Mouse (Mus musculus): ENCODE data around the gene Agtpbp1. TPM values are rescaled to one million over a fixed set of nuclear protein-coding genes. Genes with fewer than 3 reads are reported as not detected.

The Agtpbp1 gene
- polyA plus RNA-seq, 1 experiment, result 103 TPM

- H3K4me1 ChIP-seq (ENCODE audit: control insufficient read depth, insufficient read depth, low read length), result peaks cover 16% of the 10 kb centered on the region; the same call in 1 of the 2 replicates
- H3K27ac ChIP-seq (ENCODE audit: insufficient read depth, low read length), result peak overlapping the region; percentile 78
- peak overlapping the region; percentile 90 for H3K4me3 ChIP-seq (replicated peaks; ENCODE audit: insufficient read depth, low read depth, low read length)
- TF ChIP-seq CTCF (IDR thresholded peaks at IDR 0.05; ENCODE audit: borderline replicate concordance, insufficient read depth, low read depth, low read length), result no peak
- TF ChIP-seq POLR2A (IDR thresholded peaks at IDR 0.05; ENCODE audit: borderline replicate concordance, insufficient read depth, low read length), result 0 out of 2 replicates have a peak, but pooled peaks have one; percentile 12
- WGBS, result under 1% methylated on average over 45 of the region's 45 CpGs
- H3K27me3 ChIP-seq (ENCODE audit: control insufficient read depth, insufficient read depth, low read length), result no peaks in the 10 kb centered on the region
- DNase-seq, result peak; percentile 75 to 78
These were observed 28.4 kb downstream of the Agtpbp1 start for GRCm38 (mm10) chr13:59556670-59557069.

GRCm38 (mm10) chr13:59555613-59556192 is 29.3 kb downstream of the Agtpbp1 start:
- TF ChIP-seq POLR2A (IDR thresholded peaks at IDR 0.05; ENCODE audit: borderline replicate concordance, insufficient read depth, low read length) (no peak), CTCF (IDR thresholded peaks at IDR 0.05; ENCODE audit: borderline replicate concordance, insufficient read depth, low read depth, low read length) (no peak)
- Histone ChIP-seq H3K27ac (ENCODE audit: insufficient read depth, low read length) (peak overlapping the region; percentile 89; the same call in 1 of the 2 replicates), H3K27me3 (ENCODE audit: control insufficient read depth, insufficient read depth, low read length) (no peaks in the 10 kb centered on the region), H3K4me1 (ENCODE audit: control insufficient read depth, insufficient read depth, low read length) (peaks cover 23% of the 10 kb centered on the region; the same call in 1 of the 2 replicates), H3K4me3 (replicated peaks; ENCODE audit: insufficient read depth, low read depth, low read length) (peak overlapping the region; percentile 90)
- DNase-seq, result peak; percentile 46 to 47
- 24% methylated on average over 8 of the region's 8 CpGs for WGBS

GRCm38 (mm10) chr13:59554772-59555505 is 30.1 kb downstream of the Agtpbp1 start:
- DNase-seq, result peak; percentile 77 to 78
- Histone ChIP-seq H3K27ac (ENCODE audit: insufficient read depth, low read length) (peak overlapping the region; percentile 89), H3K27me3 (ENCODE audit: control insufficient read depth, insufficient read depth, low read length) (no peaks in the 10 kb centered on the region), H3K4me1 (ENCODE audit: control insufficient read depth, insufficient read depth, low read length) (peaks cover 29% of the 10 kb centered on the region; the same call in 1 of the 2 replicates), H3K4me3 (replicated peaks; ENCODE audit: insufficient read depth, low read depth, low read length) (peak overlapping the region; percentile 90)
- TF ChIP-seq POLR2A (IDR thresholded peaks at IDR 0.05; ENCODE audit: borderline replicate concordance, insufficient read depth, low read length) (no peak), CTCF (IDR thresholded peaks at IDR 0.05; ENCODE audit: borderline replicate concordance, insufficient read depth, low read depth, low read length) (no peak)
- WGBS, result 10% methylated on average over 17 of the region's 17 CpGs

GRCm38 (mm10) chr13:59552751-59553150 is 32.3 kb downstream of the Agtpbp1 start:
- no peak overlapping the region for H3K4me3 ChIP-seq (replicated peaks; ENCODE audit: insufficient read depth, low read depth, low read length)
- no peaks in the 10 kb centered on the region for H3K27me3 ChIP-seq (ENCODE audit: control insufficient read depth, insufficient read depth, low read length)
- peaks cover 34% of the 10 kb centered on the region for H3K4me1 ChIP-seq (ENCODE audit: control insufficient read depth, insufficient read depth, low read length)
- peak; percentile 82 to 89 for DNase-seq
- no peak overlapping the region for H3K27ac ChIP-seq (ENCODE audit: insufficient read depth, low read length)
- 13% methylated on average over 2 of the region's 2 CpGs for WGBS
- no peak for TF ChIP-seq POLR2A (IDR thresholded peaks at IDR 0.05; ENCODE audit: borderline replicate concordance, insufficient read depth, low read length)
- no peak for TF ChIP-seq CTCF (IDR thresholded peaks at IDR 0.05; ENCODE audit: borderline replicate concordance, insufficient read depth, low read depth, low read length)

GRCm38 (mm10) chr13:59552286-59552685 is 32.7 kb downstream of the Agtpbp1 start:
- WGBS, result 37% methylated on average over 5 of the region's 5 CpGs

GRCm38 (mm10) chr13:59549318-59549798 is 35.7 kb downstream of the Agtpbp1 start:
- no peak overlapping the region for H3K27ac ChIP-seq (ENCODE audit: insufficient read depth, low read length)
- TF ChIP-seq POLR2A (IDR thresholded peaks at IDR 0.05; ENCODE audit: borderline replicate concordance, insufficient read depth, low read length) (no peak), CTCF (IDR thresholded peaks at IDR 0.05; ENCODE audit: borderline replicate concordance, insufficient read depth, low read depth, low read length) (no peak)
- peaks cover 51% of the 10 kb centered on the region for H3K4me1 ChIP-seq (ENCODE audit: control insufficient read depth, insufficient read depth, low read length)
- H3K4me3 ChIP-seq (replicated peaks; ENCODE audit: insufficient read depth, low read depth, low read length), result no peak overlapping the region
- 64% methylated on average over 1 of the region's 1 CpGs for WGBS
- H3K27me3 ChIP-seq (ENCODE audit: control insufficient read depth, insufficient read depth, low read length), result no peaks in the 10 kb centered on the region
- DNase-seq, result no peak

More at GRCm38 (mm10) chr13:59552286-59552685, 32.7 kb downstream of the Agtpbp1 start:
- Histone ChIP-seq H3K27me3 (ENCODE audit: control insufficient read depth, insufficient read depth, low read length) (no peaks in the 10 kb centered on the region), H3K27ac (ENCODE audit: insufficient read depth, low read length) (peak overlapping the region; percentile 59), H3K4me3 (replicated peaks; ENCODE audit: insufficient read depth, low read depth, low read length) (no peak overlapping the region), H3K4me1 (ENCODE audit: control insufficient read depth, insufficient read depth, low read length) (peaks cover 39% of the 10 kb centered on the region)
- TF ChIP-seq CTCF (IDR thresholded peaks at IDR 0.05; ENCODE audit: borderline replicate concordance, insufficient read depth, low read depth, low read length) (no peak), POLR2A (IDR thresholded peaks at IDR 0.05; ENCODE audit: borderline replicate concordance, insufficient read depth, low read length) (no peak)
- peak; percentile 34 to 47 for DNase-seq

GRCm38 (mm10) chr13:59547716-59548115 is 37.3 kb downstream of the Agtpbp1 start:
- no peaks in the 10 kb centered on the region for H3K27me3 ChIP-seq (ENCODE audit: control insufficient read depth, insufficient read depth, low read length)
- H3K27ac ChIP-seq (ENCODE audit: insufficient read depth, low read length), result no peak overlapping the region
- peaks cover 45% of the 10 kb centered on the region for H3K4me1 ChIP-seq (ENCODE audit: control insufficient read depth, insufficient read depth, low read length)
- DNase-seq, result no peak
- H3K4me3 ChIP-seq (replicated peaks; ENCODE audit: insufficient read depth, low read depth, low read length), result no peak overlapping the region
- no peak for TF ChIP-seq CTCF (IDR thresholded peaks at IDR 0.05; ENCODE audit: borderline replicate concordance, insufficient read depth, low read depth, low read length)
- TF ChIP-seq POLR2A (IDR thresholded peaks at IDR 0.05; ENCODE audit: borderline replicate concordance, insufficient read depth, low read length), result no peak
- WGBS, result 10% methylated on average over 4 of the region's 4 CpGs

Measured in cerebellum, adult 2 months (tissue).